Comparison of ENCODE assay signal across 29 mouse cellular contexts in genomic region chr5:113583424-113584162, GRCm38 (mm10).
DNase-seq lines count a peak whose midpoint lies in the region; ATAC-seq and TF ChIP-seq lines count a peak whose summit lies in the region.
"Had no signal": no experiment of that assay in that cellular context is flagged by ENCODE, and none has a peak within 500 bp of the region (broad histone marks: within the 10 kb centered on the region; RNA-seq: fewer than 3 reads in every experiment).

No protein-coding gene starts in this region.

- H3K9me3 ChIP-seq in lung, embryonic 16.5 days (ENCODE audit: control insufficient read depth, low read length) = no peaks in the 10 kb centered on the region
- H3K9me3 ChIP-seq in E14TG2a.4 (ENCODE audit: low read length) = no peaks in the 10 kb centered on the region
- H3K9me3 ChIP-seq: embryonic facial prominence, embryonic 10.5 days; embryonic facial prominence, embryonic 15.5 days; forebrain, embryonic 12.5 days; liver, embryonic 12.5 days; midbrain, embryonic 13.5 days had no signal

- no peak overlapping the region for H3K4me3 ChIP-seq in lung, embryonic 16.5 days (ENCODE audit: low read length)
- H3K4me3 ChIP-seq in E14TG2a.4 (replicated peaks; ENCODE audit: low read length) = peak overlapping the region; percentile 53
- H3K4me3 ChIP-seq: embryonic facial prominence, embryonic 10.5 days; embryonic facial prominence, embryonic 15.5 days; forebrain, embryonic 12.5 days; liver, embryonic 12.5 days; megakaryocyte, embryonic 14.5 days; midbrain, embryonic 13.5 days had no signal

- H3K36me3 ChIP-seq in lung, embryonic 16.5 days (ENCODE audit: control insufficient read depth, insufficient read depth, low read length) = no peaks in the 10 kb centered on the region
- H3K36me3 ChIP-seq in E14TG2a.4 (ENCODE audit: insufficient read depth, low read length) = peaks cover 19% of the 10 kb centered on the region
- H3K36me3 ChIP-seq: embryonic facial prominence, embryonic 10.5 days; embryonic facial prominence, embryonic 15.5 days; forebrain, embryonic 12.5 days; G1E; liver, embryonic 12.5 days; midbrain, embryonic 13.5 days had no signal

- no peak overlapping the region for H3K9ac ChIP-seq in lung, embryonic 16.5 days (ENCODE audit: low read length)
- H3K9ac ChIP-seq: embryonic facial prominence, embryonic 15.5 days; forebrain, embryonic 12.5 days; liver, embryonic 12.5 days; liver, postnatal 0 days; midbrain, embryonic 13.5 days had no signal

- peak; percentile 50; the same call in 1 of the 2 replicates for ATAC-seq in lung, embryonic 16.5 days (ENCODE audit: low read depth)
- ATAC-seq: hindbrain, embryonic 16.5 days; liver, embryonic 12.5 days; liver, postnatal 0 days; midbrain, embryonic 13.5 days; Patski had no signal

- DNase-seq in cerebellum, adult 8-10 months = peak; percentile 25
- no peak for DNase-seq in cerebellum, adult 11 months
- DNase-seq in lung, postnatal 4 days = no peak
- DNase-seq in forelimb bud, embryonic 11.5 days (ENCODE audit: low read depth, low spot score) = peak; percentile 48
- no peak for DNase-seq in thymus, postnatal 25 days
- DNase-seq in heart, postnatal 25 days (ENCODE audit: low spot score) = no peak
- DNase-seq: adrenal gland, postnatal 25 days; gastrocnemius, postnatal 14 days; heart, postnatal 14 days; kidney, adult 18-20 months; kidney, postnatal 10 days; layer of hippocampus, adult 9-11 months; liver, postnatal 0 days; lung, postnatal 36 days; right cerebral cortex, postnatal 25 days; spleen, adult 18-20 months; thymus, adult 2 months; thymus, postnatal 4 days had no signal

- WGBS in lung, embryonic 16.5 days = 63% methylated on average over 5 of the region's 5 CpGs

- H3K4me2 ChIP-seq in lung, embryonic 16.5 days (ENCODE audit: low read depth, low read length) = no peak overlapping the region
- H3K4me2 ChIP-seq: embryonic facial prominence, embryonic 15.5 days; forebrain, embryonic 12.5 days; liver, embryonic 12.5 days; midbrain, embryonic 13.5 days had no signal

- no peak overlapping the region for H3K27ac ChIP-seq in lung, embryonic 16.5 days (ENCODE audit: low read length)
- H3K27ac ChIP-seq: embryonic facial prominence, embryonic 15.5 days; forebrain, embryonic 12.5 days; liver, embryonic 12.5 days; midbrain, embryonic 13.5 days had no signal

- intact Hi-C loops in heart, postnatal 25 days (cut with DNase I) = loop anchor here (2.0 kb wide), 1 partner anchor 139 kb away; no protein-coding TSS in a partner anchor

- H3K27me3 ChIP-seq in lung, embryonic 16.5 days (ENCODE audit: control insufficient read depth, insufficient read depth, low read depth, low read length) = no peaks in the 10 kb centered on the region
- no peaks in the 10 kb centered on the region for H3K27me3 ChIP-seq in E14TG2a.4 (ENCODE audit: insufficient read depth, low read length)
- H3K27me3 ChIP-seq: embryonic facial prominence, embryonic 15.5 days; forebrain, embryonic 12.5 days; liver, embryonic 12.5 days; midbrain, embryonic 13.5 days; Patski had no signal

- no peak for TF ChIP-seq CTCF in E14TG2a.4 (conservative IDR thresholded peaks at IDR 0.05; ENCODE audit: low read length)

- no peaks in the 10 kb centered on the region; the same call in 1 of the 2 replicates for H3K4me1 ChIP-seq in lung, embryonic 16.5 days (replicated peaks; ENCODE audit: control insufficient read depth, insufficient read depth, low read length)
- H3K4me1 ChIP-seq in E14TG2a.4 (replicated peaks; ENCODE audit: low read depth, low read length) = peaks cover 77% of the 10 kb centered on the region
- H3K4me1 ChIP-seq: megakaryocyte, embryonic 14.5 days had no signal

Comparison
In these comparisons a context has a peak if more than half of its experiments do, and no peak if none do; other contexts are left out.
1. DNase-seq: peak in cerebellum, adult 8-10 months (single experiment) and forelimb bud, embryonic 11.5 days (single experiment); none in cerebellum, adult 11 months (single experiment), lung, postnatal 4 days (0 of 2), thymus, postnatal 25 days (single experiment) and heart, postnatal 25 days (single experiment).